Mouse (Mus musculus) central nervous system, embryonic 11.5 days (tissue): ENCODE results near the gene Alpk1. TPM values are rescaled to one million over a fixed set of nuclear protein-coding genes. Genes with fewer than 3 reads are reported as not detected.

Source experiments
- polyA plus RNA-seq: library from polyadenylated mRNA; depleted of rRNA; stranded (reverse); fragments of >200 nt; gene quantifications from 2 replicates; pipeline ENCODE4 v1.2.3, GENCODE M21; 2012; rRNA removed

Alpk1 gene
- polyA plus RNA-seq = 2.6 and 2.8 TPM in 2 replicates

GRCm38 (mm10) chr3:127780021-127780644, at the start of gene Alpk1:
TSS of gene Alpk1 (minus strand) at chr3:127780527.

GRCm38 (mm10) chr3:127789500-127790191, 9.3 kb upstream of the Alpk1 start, which contains the start of gene Tifa:
TSS of gene Tifa (plus strand) at chr3:127789805.

GRCm38 (mm10) chr3:127633080-127634032, 147.0 kb downstream of the Alpk1 start, which contains the start of gene Neurog2:
TSS of gene Neurog2 (plus strand) at chr3:127633135.

Other genes starting within 250 kb of the Alpk1 start
- gene Larp7, start 227.2 kb downstream of the Alpk1 start, polyA plus RNA-seq = 57.1 and 105 TPM in 2 replicates
- 20.8 and 24.2 TPM in 2 replicates for gene Zgrf1, start 227.0 kb downstream of the Alpk1 start, polyA plus RNA-seq
- gene Neurog2, start 147.4 kb downstream of the Alpk1 start, polyA plus RNA-seq = 45.2 and 72.5 TPM in 2 replicates
- 2.6 and 2.9 TPM in 2 replicates for gene Tifa, start 9.3 kb upstream of the Alpk1 start, polyA plus RNA-seq
- 66.0 and 99.7 TPM in 2 replicates for gene Ap1ar, start 57.0 kb upstream of the Alpk1 start, polyA plus RNA-seq
- gene Fam241a, start 115.8 kb upstream of the Alpk1 start, polyA plus RNA-seq = 4.1 and 4.5 TPM in 2 replicates